Mouse (Mus musculus) forebrain, embryonic 11.5 days (tissue): ENCODE data around the gene Crygs. TPM values are rescaled to one million over a fixed set of nuclear protein-coding genes. Genes with fewer than 3 reads are reported as not detected.

Experiments
- ATAC-seq: fragments of 200-750 bp; cut with Nextera tagmentation; replicated peaks from 2 replicates; pipeline ENCODE4 v1.8.0; 2017; ENCODE audit warnings: moderate TSS enrichment; ENCODE audit not compliant: low FRiP score
- DNase-seq: peaks from one replicate; pipeline ENCODE4 v3.0.0-alpha.2; 2017; ENCODE audit warnings: low spot score
- H3K27ac ChIP-seq: fragments of 300-500 bp; sonication (generic); 2 replicates; pipeline ENCODE4 v1.5.1; 2014; ENCODE audit warnings: low read depth, low read length
- H3K27me3 ChIP-seq: fragments of 300-500 bp; sonication (generic); 2 replicates; pipeline ENCODE4 v1.6.1; 2014; ENCODE audit warnings: mild to moderate bottlenecking, low read length, mixed read lengths; ENCODE audit not compliant: control insufficient read depth, insufficient read depth
- H3K36me3 ChIP-seq: fragments of 300-500 bp; sonication (generic); 2 replicates; pipeline ENCODE4 v1.6.1; 2014; ENCODE audit warnings: mild to moderate bottlenecking, low read length, moderate library complexity, mixed read lengths; ENCODE audit not compliant: control insufficient read depth, insufficient read depth
- H3K4me1 ChIP-seq: fragments of 300-500 bp; sonication (generic); replicated peaks from 2 replicates; pipeline ENCODE4 v1.6.1; 2014; ENCODE audit warnings: low read length, mixed read lengths; ENCODE audit not compliant: control insufficient read depth, insufficient read depth
- H3K4me2 ChIP-seq: fragments of 300-500 bp; sonication (generic); 2 replicates; pipeline ENCODE4 v1.6.1; 2014; ENCODE audit warnings: low read depth, mild to moderate bottlenecking, low read length, moderate library complexity, mixed read lengths; ENCODE audit not compliant: severe bottlenecking
- H3K4me3 ChIP-seq: fragments of 300-500 bp; sonication (generic); 2 replicates; pipeline ENCODE4 v1.5.1; 2014; ENCODE audit warnings: low read depth, low read length
- H3K9ac ChIP-seq: fragments of 300-500 bp; sonication (generic); 2 replicates; pipeline ENCODE4 v1.6.1; 2014; ENCODE audit warnings: low read length
- H3K9me3 ChIP-seq: fragments of 300-500 bp; sonication (generic); 2 replicates; pipeline ENCODE4 v1.6.1; 2016; ENCODE audit warnings: low read length, mixed read lengths; ENCODE audit not compliant: control insufficient read depth
- WGBS: fragments of 180-500 bp; shearing (Covaris S2); extraction: QIAGEN DNeasy Blood & Tissue Kit; methylation state at CpG from one replicate; pipeline ENCODE4 v1.1.7; 2014; 5-methylcytosine and 5-hydroxymethylcytosine counted together
- polyA plus RNA-seq: library from polyadenylated mRNA; unstranded; fragments of >200 nt; fragmentation: Nextera tagmentation; extraction: Ambion mirVana; gene quantifications from 2 replicates; pipeline ENCODE4 v1.2.1, GENCODE M21; 2014

Gene Crygs
- polyA plus RNA-seq, 1 experiment from 2014 or later: not detected

DNA sequence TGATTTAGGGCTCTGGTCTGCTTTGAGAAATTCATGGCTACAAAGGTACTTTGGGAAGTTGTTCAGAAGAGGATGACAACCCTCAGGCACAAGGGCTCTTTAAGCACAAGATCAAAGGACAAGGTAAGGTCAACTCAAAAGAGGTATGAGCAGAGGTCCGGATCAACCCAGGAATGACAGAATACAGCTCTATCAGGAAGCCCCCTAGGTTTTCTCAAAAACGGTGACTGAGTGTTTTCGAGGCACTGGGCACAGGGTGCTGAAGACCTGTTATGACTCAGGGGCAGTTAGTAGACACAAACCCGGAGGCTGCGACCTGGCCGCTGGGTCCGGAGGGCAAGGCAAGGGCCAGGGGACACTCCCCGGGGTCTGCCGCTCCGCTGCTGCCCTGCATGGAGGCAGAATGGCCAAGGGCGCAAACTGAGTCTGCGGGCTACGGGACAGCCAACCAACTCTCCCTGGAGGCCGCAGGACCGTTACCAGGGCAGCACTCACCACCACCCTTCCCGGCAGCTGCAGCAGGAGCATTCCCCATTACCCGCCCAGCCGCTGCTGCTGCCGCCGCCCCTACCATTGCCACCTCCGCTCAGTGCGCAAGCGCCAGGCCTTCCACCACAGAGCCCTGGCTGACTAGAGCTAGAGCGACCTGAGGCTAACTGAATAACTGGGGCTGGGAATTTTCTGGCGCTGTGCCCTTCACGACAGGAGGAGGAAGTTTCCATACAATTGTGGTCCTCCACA lies 32.9 kb upstream of the Crygs start:
- ATAC-seq (peak; percentile 95), DNase-seq (peak; percentile 91)
- Histone ChIP-seq H3K9me3 (no peaks in the 10 kb centered on the region), H3K9ac (peak overlapping the region; percentile 70), H3K36me3 (no peaks in the 10 kb centered on the region), H3K4me1 (0 out of 2 replicates have a peak, but pooled peaks cover 2% of the 10 kb centered on the region), H3K4me3 (peak overlapping the region; percentile 43), H3K27me3 (no peaks in the 10 kb centered on the region), H3K27ac (no peak overlapping the region), H3K4me2 (peak overlapping the region; percentile 79)
- 9% methylated on average over 26 of the region's 26 CpGs for WGBS

DNA sequence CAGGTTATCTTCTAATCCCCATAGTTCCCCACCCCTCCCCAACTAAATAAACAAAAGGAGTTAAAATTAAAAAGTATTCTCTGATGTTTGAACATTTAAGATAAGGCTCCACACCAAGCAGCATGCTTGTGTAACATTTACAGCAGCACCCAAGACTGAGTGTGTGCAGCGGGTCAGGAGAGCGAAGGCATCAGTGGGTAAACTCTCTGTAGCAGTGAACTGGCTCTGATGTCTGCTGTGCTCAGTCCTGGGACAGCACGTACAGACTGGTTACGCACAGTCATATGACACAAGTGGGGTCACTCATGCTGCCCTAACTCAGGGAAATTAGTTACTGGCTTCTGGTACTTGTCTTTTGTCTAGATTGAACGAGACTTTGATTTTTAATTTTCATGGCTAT lies 31.5 kb upstream of the Crygs start:
- Histone ChIP-seq H3K4me3 (no peak overlapping the region), H3K9ac (no peak overlapping the region), H3K4me1 (0 out of 2 replicates have a peak, but pooled peaks cover 2% of the 10 kb centered on the region), H3K4me2 (no peak overlapping the region), H3K36me3 (no peaks in the 10 kb centered on the region), H3K9me3 (no peaks in the 10 kb centered on the region), H3K27me3 (no peaks in the 10 kb centered on the region), H3K27ac (no peak overlapping the region)
- ATAC-seq (no peak), DNase-seq (no peak)
- 92% methylated on average over 5 of the region's 5 CpGs for WGBS

DNA sequence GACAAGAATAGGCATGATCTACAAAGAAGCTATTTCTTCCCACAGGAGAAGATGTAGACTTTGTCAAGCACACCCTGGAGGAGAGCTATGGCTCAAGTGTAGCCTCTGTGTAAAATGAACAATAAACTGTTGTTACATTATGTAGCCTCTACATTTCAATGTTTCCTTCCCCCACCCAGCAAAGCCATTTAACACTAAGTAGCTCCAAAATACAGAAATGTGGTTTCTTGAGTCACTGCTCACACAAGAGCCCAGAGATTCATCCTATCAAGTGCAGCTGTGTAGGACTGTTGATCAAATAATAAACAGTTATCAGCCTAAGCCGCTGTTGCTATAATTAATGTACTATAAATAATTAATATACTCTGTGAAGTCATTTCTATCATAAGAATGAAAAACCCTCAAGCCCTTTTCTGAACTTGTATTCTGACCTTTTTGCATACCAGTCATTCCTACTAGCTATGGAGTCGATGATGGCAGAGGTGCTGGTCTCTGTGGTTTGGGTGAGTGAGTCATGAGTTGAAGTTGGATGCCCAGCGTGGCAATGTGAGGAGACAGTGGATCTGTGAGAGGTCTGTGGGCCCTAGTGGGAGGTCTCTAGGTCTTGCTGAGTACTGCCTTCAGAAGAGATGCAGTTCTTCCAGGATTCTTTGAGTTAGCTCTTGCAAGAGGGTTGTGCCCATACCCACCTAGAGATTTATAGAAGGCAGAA lies 27.9 kb upstream of the Crygs start:
- Histone ChIP-seq H3K9me3 (no peaks in the 10 kb centered on the region), H3K4me2 (no peak overlapping the region), H3K4me1 (0 out of 2 replicates have a peak, but pooled peaks cover 2% of the 10 kb centered on the region), H3K27me3 (no peaks in the 10 kb centered on the region), H3K36me3 (no peaks in the 10 kb centered on the region), H3K9ac (no peak overlapping the region), H3K27ac (no peak overlapping the region), H3K4me3 (no peak overlapping the region)
- no peak for ATAC-seq
- 87% methylated on average over 3 of the region's 3 CpGs for WGBS
- no peak for DNase-seq

DNA sequence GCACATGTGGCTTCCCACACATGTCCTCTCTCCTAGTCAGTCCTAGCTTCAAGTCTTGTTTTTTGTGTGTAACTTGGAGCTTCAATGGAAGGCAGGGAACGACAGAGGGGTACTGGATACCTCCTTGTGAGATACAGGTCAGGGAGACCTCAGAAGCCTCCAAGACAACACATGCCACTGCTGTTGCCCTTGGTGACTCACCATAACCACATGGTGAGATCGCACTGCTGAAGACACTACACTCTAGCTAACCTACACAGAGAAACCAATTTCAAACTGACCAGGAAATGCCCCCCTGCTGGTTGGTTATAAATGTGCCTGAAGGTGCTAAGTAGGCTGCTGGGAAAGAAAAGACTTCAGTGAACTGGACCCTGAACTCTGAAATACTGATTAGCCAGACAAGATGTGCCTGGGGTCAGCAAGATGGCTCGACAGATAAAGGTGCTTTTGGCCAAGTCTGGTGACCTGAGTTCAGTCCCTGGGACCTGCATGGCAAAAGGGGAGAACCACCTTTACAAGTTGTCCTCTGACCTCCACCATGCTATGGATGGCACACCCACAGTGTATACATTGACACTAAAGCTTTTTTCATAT lies 21.7 kb upstream of the Crygs start:
- Histone ChIP-seq H3K27me3 (no peaks in the 10 kb centered on the region), H3K9me3 (no peaks in the 10 kb centered on the region), H3K27ac (no peak overlapping the region), H3K4me3 (no peak overlapping the region), H3K36me3 (no peaks in the 10 kb centered on the region), H3K9ac (no peak overlapping the region), H3K4me1 (no peaks in the 10 kb centered on the region), H3K4me2 (no peak overlapping the region)
- DNase-seq (no peak), ATAC-seq (no peak)
- 92% methylated on average over 3 of the region's 3 CpGs for WGBS

DNA sequence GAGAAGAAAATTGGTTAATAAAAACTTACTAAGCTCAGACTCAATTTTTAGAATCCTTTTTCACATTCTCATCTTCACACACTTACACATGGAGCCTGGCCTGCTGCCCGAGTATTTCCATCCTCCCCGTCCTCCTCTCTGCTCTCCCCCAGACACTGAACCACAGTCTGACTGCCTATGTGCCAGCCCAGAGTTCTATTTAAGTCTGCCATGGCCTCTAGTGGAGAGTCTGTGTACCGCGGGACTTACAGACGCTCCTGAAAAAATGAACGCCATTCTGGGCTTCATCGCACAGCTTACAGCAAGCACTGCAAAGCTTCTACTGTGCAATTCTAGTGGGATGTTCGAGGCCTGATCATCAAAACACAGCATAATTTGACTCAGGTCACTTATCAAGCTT lies 9.4 kb upstream of the Crygs start:
- Histone ChIP-seq H3K36me3 (no peaks in the 10 kb centered on the region), H3K9ac (no peak overlapping the region), H3K4me3 (no peak overlapping the region), H3K9me3 (no peaks in the 10 kb centered on the region), H3K4me2 (no peak overlapping the region), H3K27ac (no peak overlapping the region), H3K4me1 (no peaks in the 10 kb centered on the region), H3K27me3 (no peaks in the 10 kb centered on the region)
- DNase-seq (no peak), ATAC-seq (no peak)
- 63% methylated on average over 8 of the region's 8 CpGs for WGBS

DNA sequence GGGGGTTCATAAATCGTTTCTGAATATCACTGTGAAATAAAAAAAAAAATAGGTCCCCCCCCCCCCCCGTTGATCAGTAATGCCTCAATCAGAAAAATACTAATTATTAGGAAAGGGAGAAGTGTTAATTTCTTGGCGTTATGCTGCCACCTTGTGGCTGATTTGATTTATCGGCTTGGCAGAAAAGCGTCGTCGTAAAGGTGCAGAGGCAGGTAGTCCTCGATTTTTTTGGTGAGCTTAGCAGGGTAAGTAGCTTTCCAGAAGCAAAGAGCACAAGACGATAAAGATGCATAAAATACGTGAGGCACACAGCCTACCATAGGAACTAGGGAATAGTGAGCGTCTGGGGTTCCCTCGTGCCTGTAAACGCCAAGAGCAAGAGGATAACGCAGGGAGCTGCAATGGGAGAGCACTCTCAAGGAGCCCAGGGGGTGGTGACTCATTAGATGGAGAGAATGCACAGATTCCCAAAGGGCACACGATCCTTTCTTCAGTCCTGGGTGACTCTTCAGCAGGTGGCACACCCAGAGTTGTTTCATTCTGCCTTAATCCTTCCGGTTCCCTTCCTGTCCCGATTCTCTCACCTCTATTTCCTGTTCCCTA lies 3.8 kb downstream of the Crygs start:
- Histone ChIP-seq H3K4me1 (no peaks in the 10 kb centered on the region), H3K9me3 (no peaks in the 10 kb centered on the region), H3K27ac (no peak overlapping the region), H3K27me3 (no peaks in the 10 kb centered on the region; the same call in 1 of the 2 replicates), H3K4me2 (no peak overlapping the region), H3K9ac (no peak overlapping the region), H3K36me3 (no peaks in the 10 kb centered on the region), H3K4me3 (no peak overlapping the region)
- no peak for ATAC-seq
- DNase-seq: peak; percentile 74
- WGBS: 13% methylated on average over 17 of the region's 17 CpGs

DNA sequence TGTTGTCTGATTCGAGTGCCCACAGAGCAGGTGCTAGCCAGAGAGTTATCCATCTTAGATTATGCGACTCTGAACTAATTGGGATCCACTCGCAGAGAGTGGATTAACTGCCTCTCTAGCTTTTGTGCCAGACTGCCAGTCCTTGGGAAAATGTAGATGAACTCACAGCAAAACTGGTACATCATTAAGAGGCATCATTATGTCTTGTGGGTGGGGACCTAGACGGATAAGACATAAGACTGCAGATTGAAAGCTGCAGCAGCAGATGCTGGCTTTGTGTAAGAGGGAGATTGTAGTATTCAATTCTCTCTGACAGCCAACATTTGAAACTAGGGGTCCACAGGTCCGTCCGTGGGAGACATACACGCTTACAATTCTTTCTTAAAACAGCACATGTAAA lies 8.6 kb downstream of the Crygs start:
- ATAC-seq (no peak), DNase-seq (no peak)
- H3K27ac ChIP-seq: no peak overlapping the region
- no peaks in the 10 kb centered on the region for H3K36me3 ChIP-seq
- no peak overlapping the region for H3K9ac ChIP-seq
- H3K4me2 ChIP-seq: no peak overlapping the region
- H3K9me3 ChIP-seq: no peaks in the 10 kb centered on the region
- peaks cover 4% of the 10 kb centered on the region; the same call in 1 of the 2 replicates for H3K27me3 ChIP-seq
- H3K4me1 ChIP-seq: peaks cover 7% of the 10 kb centered on the region
- WGBS: 73% methylated on average over 7 of the region's 7 CpGs
- H3K4me3 ChIP-seq: no peak overlapping the region

DNA sequence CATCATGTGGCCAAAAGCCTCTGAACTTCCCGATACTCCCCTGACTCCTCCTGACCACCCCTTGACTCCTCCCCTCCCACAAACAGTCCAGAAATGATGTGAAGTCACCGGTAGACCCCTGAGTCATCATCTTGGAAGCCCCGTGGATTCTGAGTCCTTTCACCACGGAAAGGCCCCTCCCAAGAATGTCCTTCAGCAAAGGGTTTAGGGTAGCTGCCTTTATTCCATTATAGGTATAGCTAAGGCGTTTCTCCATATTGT lies 10.6 kb downstream of the Crygs start:
- WGBS: 9% methylated on average over 5 of the region's 5 CpGs
- Histone ChIP-seq H3K9me3 (no peaks in the 10 kb centered on the region), H3K27me3 (peaks cover 4% of the 10 kb centered on the region; the same call in 1 of the 2 replicates), H3K4me2 (no peak overlapping the region), H3K4me1 (peaks cover 7% of the 10 kb centered on the region), H3K27ac (no peak overlapping the region), H3K9ac (no peak overlapping the region), H3K4me3 (no peak overlapping the region), H3K36me3 (no peaks in the 10 kb centered on the region)
- ATAC-seq (no peak; the same call in none of the 2 replicates), DNase-seq (no peak)
